Mouse (Mus musculus) gastrocnemius, postnatal 4 days (tissue): ENCODE results near the gene Bcar3. TPM values are rescaled to one million over a fixed set of nuclear protein-coding genes. Genes with fewer than 3 reads are reported as not detected.
"Not testable (repeated sequence)": the region's sequence is repeated elsewhere in the genome, so short reads cannot be mapped to it uniquely, and the experiment has no call there.

Experiments used
- DNase-seq, 2 experiments: peaks; one replicate each; pipeline ENCODE4 v3.0.0; 2021 to 2022; ENCODE audit warnings: low spot score in 2 of 2, mixed read lengths in 2 of 2
- long read RNA-seq, 2 experiments: library from polyadenylated mRNA; stranded (forward); transcript quantifications; one replicate each; pipeline ENCODE4 v2.0.0; 2021
- total RNA-seq, 2 experiments: library from RNA; stranded (reverse); gene quantifications; 2 replicates each; pipeline ENCODE4 v1.2.3; 2021

The Bcar3 gene
- total RNA-seq: 10 to 100 TPM; 23.9 to 29.4 TPM
- long read RNA-seq, experiment 1, transcript Bcar3-201 (12 exons, 3,311 nt): major isoform, 22 of 37 reads
- long read RNA-seq, experiment 1, partial matches to known transcripts: 5 of 37 reads
- long read RNA-seq, experiment 1, other reads (novel, unspliced or antisense): 10 of 37 reads
- long read RNA-seq, experiment 2, transcript Bcar3-201 (12 exons, 3,311 nt): major isoform, 33 of 55 reads
- long read RNA-seq, experiment 2, partial matches to known transcripts: 14 of 55 reads
- long read RNA-seq, experiment 2, other reads (novel, unspliced or antisense): 8 of 55 reads

DNA sequence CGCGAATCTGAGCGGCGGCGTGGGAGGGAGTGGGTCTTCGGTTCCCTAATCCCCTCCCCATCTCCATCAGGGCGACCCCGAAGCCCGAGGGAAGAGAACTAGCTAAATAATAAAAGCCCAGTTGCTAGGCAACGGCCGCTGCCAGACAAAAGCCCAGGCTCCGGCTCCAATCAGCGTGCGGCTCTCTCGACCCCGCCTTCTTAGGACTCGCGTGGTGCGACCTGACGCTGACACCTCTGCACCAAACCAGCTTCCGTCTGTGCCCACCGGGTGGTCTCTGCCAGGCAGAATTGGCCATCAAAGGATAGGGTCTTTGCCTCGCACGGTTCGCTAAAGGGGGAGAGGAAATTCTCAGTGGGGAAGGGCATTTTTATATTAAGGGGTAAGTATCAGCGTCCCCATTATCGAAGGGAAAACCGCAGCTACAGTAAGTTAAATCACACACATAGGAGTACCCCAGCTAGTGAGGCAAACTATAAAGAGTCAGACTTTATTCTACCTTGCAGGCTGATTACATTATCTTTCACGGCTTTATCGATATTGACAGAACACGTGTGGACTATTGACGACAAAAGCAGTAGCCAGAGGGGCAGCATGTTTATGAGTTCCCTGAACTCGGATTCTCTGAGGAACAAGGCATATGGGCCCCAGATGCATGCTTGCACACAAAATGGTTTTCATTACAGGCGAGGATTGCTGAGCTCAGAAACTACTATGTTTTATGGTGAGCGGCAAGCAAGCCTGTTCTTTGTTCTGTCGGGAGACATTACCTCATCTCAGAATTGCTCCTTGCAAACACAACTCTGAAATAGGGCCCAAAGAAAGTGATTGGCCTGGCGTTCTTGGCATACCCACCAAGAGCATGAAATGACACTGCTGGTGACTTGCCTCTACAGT is at the start of gene Bcar3:
Gene Bcar3, plus strand, starts transcription at position 183 of the 897 bp plus-strand sequence.
- peak; percentile 75 to 93 for DNase-seq

DNA sequence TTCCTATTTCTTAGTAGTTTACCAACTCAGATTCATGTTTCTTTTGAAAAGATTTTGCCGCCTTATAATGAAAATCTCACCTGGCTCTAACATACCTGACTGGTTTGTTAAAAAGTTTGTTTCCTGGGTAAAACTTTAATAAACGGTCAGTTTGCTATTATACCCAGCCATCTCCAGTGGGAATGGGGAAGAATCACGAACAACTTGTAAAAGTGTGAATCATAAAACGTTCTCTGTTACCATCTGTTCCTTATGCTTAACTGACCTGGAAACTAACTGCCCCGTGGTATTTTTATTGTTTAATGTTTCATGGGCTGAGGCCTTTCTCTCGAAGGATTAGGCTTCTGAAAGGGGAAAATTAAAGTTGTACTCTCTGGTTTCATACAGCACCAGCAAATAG is 49.2 kb upstream of the Bcar3 start:
- DNase-seq: no peak

DNA sequence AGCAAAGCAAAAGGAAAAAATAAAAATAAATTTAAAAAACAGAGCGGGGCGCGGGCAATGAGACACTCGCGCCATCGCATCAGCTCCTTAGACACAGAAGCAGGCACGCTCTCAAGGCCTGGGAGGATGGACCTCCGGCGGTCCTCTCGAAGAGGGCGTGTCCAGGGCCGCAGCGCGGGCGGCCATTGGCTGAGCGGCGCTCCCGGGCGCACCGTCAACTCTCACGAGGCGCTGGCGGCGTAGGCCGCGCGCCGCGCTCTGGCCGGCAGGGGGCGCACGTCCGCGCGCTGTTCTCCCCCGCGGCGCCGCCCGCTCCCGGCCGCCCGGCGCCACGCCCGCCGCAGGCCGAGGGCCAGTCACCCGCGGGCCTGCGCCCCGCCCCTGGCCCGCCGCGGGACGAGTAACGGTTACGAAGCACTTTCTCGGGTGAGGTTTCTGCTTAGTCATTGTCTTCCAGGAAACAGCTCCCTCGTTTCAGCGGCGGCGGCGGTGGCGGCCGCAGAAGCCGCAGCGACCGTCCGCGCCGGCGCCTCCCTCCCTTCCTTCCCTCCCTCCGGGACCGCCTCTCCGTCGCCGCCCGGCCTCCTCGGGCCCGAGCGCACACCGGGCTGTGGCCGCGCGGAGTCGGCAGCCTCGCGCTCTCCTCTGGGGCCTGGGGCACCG is 48.6 kb upstream of the Bcar3 start, which contains the start of gene Gclm:
Gene Gclm, plus strand, starts transcription at position 343 of the 663 bp plus-strand sequence.
- DNase-seq: peak; percentile 92 to 93

DNA sequence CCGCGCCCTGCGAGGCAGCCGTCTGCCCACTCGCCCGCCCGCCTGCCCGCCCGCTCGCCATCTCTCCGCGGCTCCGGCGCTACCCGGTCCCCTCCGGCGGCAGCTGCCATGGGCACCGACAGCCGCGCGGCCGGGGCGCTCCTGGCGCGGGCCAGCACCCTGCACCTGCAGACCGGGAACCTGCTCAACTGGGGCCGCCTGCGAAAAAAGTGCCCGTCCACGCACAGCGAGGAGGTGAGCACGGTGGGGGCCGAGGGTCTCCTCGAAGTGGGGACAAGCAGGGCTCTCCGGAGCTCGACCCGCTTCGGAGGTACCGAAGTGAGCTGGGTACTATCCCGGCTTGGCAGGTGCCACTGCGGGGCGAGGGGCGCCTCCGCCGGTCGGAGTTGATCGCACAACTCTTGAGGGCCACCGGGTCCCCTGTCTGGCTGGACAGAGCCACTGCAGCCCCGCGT is 48.0 kb upstream of the Bcar3 start:
- DNase-seq: peak; percentile 43 to 65

DNA sequence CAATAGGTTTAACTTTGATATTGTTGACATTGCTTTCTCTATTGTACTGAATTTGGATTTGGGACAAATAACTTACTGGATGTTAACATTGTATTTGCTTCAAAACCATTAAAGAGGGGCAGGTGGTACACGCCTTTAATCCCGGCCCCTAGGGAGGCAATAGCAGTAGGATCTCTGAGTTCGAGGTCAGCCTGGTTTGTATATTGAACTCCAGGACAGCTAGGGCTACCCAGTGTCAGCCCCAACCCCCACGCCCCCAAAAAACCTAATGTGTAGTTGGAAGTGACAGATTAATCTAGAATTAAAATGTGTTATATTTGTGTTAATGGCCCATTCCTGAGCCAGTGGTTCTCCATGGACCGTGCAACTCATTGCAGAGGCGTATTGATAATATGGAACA is 47.5 kb upstream of the Bcar3 start:
- DNase-seq: no peak

DNA sequence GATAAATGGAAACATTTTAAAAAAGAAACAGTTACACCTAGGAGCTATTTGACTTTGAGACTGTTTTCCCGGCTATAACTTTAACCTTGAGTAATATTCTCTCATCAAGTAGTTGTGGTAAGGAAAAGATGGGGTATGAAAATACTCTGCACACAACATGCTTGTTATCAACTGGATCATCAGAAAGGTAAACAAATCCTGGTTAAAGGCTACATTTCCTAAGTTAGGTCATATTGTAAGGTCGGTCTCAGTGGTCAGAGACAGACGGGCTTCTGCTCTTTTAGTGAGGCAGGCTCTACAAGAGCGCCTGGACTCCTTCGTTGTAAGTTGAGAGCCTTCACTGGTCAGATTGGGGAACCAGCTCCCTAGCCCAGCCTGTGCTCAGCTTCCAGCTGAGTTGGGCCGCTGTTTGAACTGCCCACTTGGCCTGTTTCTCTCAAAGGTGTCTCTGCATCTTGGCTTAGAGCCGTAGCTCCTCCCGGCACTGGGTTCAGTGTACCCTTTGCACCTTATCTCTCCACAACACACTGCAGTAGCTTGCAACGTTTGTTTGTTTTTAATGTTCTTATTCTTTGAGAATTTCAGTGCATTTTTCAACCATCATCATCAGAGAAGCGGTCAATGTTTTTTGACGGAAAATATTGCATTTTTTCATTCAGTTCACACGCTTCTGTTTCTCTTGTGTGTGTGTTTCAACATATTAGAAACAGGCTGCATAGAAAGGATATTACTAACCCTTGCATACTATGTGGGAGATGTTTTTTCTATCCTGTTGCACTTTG is 46.8 kb upstream of the Bcar3 start:
- no peak for DNase-seq

DNA sequence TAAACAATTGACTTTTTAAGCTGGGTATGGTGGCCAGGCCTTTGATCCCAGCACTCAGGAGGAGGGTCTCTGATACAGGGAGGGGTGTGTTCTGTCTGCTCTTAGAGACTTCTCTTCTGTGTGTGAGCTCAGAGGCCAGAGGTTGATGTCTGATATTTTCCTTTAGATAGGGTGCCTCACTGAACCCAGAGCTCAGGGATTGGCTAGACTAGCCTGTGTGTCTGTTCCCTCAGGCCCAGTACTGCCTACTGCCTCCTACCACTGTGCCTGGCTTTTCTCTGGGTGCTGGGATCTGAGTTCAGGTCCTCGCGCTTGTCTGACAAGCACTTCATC is 46.2 kb upstream of the Bcar3 start:
- no peak for DNase-seq

DNA sequence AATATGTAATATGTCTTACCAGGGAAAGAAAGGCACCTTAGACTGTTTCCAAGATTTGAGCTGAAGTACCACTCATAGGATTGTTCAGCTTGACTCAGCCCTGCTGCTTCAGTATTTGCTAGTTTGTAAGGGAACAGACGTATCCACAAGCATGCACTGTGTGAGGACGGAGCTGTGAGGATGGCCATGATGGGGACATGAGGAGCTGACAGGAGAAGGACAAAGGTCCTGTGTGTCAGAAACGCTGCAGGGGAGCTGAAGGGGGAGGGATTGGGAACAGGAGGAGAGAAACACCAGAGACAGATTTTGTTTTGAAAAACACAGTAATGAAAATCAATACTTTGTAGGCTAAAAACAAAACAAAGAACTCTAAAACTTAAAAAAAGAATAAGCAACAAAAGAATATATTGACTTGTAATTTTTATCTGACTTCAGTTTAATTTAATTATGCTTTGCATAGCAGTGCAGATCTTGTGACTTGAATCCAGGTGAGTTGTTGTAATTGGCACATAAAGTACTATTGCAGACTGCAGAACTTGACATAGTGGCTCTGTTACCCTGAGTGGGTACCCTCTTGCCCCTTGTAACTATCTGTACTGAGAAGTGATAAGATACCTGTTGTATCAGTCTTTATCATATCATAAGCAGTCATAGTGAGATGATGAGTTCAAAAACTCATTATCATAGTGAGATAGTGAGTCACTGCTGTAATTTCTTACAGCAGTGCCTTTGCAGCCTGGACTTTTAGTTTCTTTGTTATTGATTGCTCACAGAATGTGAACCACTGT is 41.3 kb upstream of the Bcar3 start:
- no peak for DNase-seq

DNA sequence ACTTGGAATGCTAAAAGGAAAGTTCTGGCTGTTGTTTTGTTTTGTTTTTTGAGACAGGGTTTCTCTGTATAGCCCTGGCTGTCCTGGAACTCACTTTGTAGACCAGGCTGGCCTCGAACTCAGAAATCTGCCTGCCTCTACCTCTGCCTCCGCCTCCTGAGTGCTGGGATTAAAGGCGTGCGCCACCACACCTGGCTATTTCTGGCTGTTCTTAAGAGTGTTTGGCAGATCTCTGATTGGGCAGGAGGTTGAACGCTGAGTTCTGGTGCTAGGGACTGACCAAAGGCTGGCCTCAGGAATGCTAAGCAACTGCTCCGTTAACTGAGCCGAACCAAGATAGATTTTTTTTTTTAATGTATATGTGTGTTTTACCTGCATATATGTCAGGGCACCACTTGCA is 39.9 kb upstream of the Bcar3 start:
- DNase-seq: not testable (repeated sequence)

DNA sequence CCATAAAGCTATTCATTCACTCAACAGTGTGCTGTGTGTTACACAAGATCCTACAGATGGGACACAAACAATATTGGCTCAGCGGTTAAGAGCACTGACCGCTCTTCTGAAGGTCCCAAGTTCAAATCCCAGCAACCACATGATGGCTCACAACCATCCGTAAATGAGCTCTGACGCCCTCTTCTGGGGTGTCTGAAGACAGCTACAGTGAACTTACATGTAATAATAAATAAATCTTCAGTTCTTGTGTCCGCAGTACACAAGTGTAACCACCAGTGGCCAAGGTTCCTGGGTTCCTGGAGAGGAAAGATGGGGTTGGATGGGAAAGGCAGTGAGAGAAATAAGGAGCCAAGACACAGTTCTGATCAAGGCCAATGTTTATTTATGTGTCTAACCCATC is 23.9 kb upstream of the Bcar3 start:
- no peak for DNase-seq

DNA sequence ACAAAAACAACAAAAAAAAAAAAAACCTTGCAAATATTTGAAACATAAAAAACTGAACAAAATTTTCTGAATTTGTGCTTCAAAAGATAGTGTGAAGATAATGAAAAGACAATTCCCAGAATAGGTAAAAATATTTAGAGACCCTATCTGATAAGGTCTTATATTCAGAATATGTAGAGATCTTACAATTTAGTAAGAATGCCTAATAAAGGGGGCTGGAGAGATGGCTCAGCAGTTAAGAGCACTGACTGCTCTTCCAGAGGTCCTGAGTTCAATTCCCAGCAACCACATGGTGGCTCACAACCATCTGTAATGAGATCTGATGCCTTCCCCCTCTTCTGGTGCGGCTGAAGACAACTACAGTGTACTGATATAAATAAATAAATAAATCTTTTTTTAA is 21.4 kb upstream of the Bcar3 start:
- DNase-seq: not testable (repeated sequence)

DNA sequence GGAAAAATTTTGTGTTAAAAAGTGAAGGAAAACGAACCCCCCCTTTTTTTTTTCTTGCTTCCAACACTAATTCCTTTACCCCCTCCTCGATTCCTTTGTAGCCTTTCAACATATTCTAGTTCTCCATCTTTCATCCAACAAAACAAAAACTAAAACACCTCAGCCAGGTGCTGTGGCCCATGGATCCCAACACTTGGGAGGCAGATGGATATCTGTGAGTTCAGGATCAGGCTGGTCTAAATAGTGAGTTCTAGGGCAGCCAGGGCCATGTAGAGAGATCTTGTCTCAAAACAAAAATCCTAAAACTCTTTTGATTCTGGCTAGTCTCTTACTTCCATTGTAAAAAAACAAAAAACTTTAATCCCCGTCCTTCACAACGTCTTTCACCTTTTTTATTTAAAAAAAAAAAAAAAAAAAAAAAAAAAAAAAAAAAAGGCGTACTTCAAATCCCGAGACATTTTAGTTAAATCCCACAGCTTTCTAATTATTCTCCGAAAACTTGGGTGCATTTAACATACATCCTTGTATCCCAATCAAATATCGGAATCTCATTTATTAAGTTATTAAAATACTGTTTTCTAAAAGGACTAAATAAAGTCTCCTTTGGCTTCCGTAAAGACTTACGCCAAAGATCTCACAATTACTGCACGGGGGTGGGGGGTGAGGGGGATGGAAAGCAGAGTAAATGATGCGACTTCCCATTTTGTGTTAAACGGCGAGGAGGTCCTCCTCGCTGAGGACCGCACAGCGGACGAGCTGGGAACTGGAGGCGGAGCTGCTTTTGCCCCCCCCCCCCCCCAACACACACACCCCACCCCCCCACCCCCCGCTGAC is 20.3 kb upstream of the Bcar3 start:
- DNase-seq: no peak

DNA sequence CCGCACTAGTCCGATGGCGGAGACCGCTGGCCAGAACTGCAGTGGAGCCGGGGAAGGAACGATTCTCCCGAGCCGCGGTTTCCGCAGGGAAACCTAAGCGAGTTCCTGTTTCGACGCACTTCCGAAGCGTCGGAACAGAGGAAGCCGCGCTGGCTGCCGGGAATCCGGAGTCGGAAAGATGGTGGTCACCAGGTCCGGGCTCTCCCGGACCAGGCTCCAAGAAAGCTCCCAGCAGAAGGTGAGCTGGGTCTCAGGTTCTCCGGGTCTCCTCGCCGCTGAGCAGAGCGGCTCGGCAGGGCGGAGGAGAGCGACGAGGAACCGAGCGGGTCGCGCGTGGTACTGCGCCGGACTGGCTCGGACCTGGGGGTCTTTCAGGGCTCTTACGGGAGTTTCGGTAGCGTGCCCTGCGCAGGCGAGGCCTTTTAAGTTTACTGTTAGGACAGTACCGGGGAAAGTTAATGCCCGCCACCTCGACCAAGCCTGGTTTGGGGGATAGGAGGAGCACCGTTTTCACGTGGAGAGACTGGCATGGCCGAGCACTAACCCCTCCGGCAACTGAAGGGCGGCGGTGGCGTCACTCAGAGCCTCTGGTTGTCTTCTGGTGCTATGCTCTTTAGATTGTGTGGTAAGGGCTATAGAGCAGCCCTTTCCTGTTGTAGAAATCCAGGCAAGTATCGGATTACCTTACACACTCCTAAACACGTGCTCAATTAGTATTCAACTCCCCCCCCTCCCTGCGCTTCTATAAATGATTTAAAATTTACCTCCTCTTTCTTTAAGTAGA is 19.5 kb upstream of the Bcar3 start, which contains the start of gene Dnttip2:
Gene Dnttip2, plus strand, starts transcription at position 148 of the 784 bp plus-strand sequence.
- peak; percentile 84 to 93 for DNase-seq

DNA sequence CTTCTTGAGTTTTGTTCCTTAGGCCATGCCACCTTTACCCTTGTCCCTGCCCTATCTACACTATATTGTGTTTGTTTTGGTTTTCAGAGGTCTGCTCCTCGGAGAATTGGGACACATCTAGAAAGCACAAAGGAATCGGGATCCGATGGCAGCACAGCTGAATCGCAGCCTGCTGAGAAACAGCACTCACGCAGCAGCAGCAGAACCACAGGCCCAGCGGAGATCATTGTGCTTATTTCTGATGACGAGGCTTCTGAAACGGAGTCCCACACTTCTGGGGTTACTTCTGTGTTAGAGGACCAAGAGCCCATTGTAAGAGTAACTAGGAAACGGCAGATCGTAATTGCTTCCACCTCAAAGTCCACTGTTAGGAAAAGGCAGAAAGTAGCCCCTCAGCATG is 18.8 kb upstream of the Bcar3 start:
- no peak for DNase-seq

DNA sequence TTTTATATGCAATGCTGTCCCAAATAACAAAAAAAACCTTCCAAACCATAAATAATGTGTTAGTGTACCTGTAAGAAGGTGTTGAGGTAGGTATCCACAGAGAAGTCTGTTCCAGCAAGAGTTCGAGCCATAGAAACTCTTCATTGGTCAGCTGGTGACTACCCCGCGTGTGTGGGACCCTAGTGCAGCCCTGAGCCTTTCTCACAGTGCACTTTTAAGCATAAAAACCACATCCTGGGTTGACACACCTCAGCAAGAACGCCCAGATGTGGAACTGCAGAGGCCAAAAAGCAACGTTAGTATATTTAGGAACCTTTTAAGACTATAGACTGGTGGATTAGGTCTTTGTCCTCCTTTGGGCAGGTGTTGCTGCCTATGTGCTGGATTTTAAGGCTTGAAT is 6.7 kb upstream of the Bcar3 start:
- no peak for DNase-seq

DNA sequence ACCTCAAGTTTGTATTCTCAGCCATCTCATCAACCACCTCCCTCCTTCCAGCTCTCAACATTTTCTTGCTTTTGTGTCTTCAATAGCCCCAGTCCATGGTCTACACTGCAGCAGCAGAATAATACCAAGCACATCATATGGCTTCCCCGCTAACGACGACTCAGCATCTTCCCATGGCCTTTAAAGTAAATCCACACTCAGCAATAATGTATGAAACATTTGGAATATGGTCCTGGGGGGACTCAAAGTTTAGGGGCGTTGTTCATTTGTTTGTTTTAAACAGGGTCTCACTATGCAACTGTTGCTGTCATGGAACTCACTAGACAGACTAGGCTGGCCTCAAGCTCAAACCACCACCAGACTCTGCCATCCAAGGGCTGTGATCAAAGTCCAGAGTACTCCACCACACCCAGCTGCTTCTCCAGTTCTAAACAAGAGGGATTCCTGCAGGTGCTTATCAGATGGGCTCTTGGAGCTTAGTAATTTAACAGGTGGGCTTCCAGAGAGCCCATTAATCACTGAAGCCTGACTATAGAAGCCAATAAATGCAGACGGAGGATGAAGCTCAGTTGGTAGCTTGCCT is 5.2 kb upstream of the Bcar3 start:
- no peak for DNase-seq

DNA sequence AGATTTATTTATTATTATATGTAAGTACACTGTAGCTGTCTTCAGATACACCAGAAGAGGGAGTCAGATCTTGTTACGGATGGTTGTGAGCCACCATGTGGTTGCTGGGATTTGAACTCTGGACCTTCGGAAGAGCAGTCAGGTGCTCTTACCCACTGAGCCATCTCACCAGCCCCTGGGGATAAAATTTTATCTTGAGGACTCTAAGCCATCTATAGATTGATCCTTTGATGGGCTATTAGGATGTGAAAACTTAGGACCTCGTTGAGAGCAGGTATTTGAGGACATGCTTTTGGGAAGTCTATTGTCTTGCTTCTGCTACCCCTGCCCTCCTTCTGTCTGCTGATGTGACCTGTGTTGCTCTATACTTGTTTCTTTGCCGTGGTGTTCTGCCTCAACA is 4.6 kb upstream of the Bcar3 start:
- DNase-seq: not testable (repeated sequence)

DNA sequence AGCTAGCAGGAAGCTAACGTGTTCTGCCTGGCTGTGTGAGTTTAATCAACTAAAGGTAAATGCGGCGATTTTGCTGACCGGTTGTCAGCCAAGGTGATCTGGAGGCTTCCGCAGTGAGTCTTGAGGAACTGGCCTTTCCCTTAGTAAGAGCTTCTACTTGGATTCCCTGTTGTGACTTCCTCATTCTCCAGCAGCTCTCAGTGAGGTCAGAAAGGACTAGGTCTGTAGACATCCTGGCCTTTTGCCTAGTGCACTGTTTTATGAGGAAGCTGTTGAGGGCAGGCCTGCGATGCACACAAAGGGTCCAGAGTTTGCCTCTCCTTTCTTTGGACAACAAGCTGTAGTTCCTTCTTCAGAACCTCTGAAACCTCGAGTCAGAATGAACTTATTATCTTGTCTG is 3.2 kb upstream of the Bcar3 start:
- no peak for DNase-seq
